Mouse (Mus musculus): ENCODE measurements around the gene Csrnp1. TPM values are rescaled to one million over a fixed set of nuclear protein-coding genes. Genes with fewer than 3 reads are reported as not detected.

The Csrnp1 gene
- polyA plus RNA-seq, 1 experiment from 2014 or later = 2.7 TPM

DNA sequence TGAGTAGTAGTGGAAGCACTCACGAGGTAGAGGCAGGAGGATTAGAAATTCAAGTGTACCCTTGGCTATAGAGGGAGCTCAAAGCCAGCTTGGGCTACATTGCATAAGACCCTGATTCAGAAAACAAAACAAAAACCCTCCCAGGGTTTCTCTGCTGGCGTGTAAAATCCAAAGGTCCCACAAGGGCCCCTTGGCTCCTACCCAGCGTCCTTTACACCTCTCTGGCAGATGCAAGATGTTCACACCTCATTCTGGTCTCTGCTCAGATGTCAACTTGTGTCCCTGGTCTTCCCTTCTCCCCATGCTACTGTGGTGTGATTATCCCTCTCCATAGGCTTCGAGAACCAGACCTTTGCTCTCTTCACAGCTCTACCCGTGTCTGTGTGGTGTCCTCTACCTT is 16.3 kb upstream of the Csrnp1 start:
- Histone ChIP-seq H3K4me1 (peaks cover 6% of the 10 kb centered on the region; the same call in 1 of the 2 replicates), H3K27ac (no peak overlapping the region), H3K36me3 (no peaks in the 10 kb centered on the region), H3K27me3 (replicated peaks) (peaks cover 6% of the 10 kb centered on the region; the same call in 1 of the 2 replicates), H3K9ac (no peak overlapping the region), H3K4me2 (replicated peaks) (no peak overlapping the region), H3K9me3 (no peaks in the 10 kb centered on the region), H3K4me3 (no peak overlapping the region)
- no peak for ATAC-seq (ENCODE audit: low FRiP score, low read depth)
- 84% methylated on average over 5 of the region's 5 CpGs for WGBS

DNA sequence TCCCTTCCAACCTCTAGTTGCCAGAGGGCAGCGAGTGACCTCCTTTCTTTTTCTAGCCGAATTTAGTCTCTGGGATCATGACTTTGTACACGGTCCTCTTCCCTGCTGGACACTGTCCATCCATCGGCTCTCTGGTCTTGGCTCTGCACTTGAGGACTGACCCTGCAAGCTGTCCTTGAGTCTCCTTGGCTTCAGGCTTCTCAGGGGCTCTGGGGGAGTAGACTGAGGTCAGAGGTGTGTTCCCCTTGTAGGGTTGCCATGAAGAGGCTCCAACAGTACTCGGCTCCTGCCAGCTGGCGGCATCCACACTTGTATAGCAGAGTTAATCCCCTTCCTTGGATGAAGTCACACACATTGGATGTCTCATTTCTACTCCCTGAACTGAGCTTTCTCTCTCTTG is 15.2 kb upstream of the Csrnp1 start:
- WGBS = 78% methylated on average over 6 of the region's 6 CpGs
- ATAC-seq (ENCODE audit: low FRiP score, low read depth) = no peak
- peaks cover 6% of the 10 kb centered on the region; the same call in 1 of the 2 replicates for H3K4me1 ChIP-seq

DNA sequence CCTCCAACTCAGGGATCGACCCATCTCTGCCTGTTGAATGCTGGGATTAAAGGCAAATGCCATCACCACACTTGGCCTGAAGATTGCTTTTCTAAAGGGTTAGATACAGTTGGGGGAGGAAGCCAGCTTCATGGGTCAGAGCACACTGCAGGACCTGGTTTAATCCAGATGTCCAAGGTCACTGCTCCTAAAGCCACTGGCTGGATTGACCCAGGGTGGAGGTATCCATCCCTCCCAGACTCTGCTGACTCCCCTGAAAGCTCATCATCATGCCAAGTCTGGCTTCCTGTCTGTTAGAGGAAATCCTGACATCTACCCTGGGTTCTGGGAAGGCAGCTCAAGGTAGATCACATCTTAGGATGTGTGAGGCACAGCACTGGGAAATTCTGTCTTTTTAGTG is 14.3 kb upstream of the Csrnp1 start:
- WGBS = 85% methylated on average over 1 of the region's 1 CpGs
- Histone ChIP-seq H3K36me3 (no peaks in the 10 kb centered on the region), H3K27ac (no peak overlapping the region), H3K9ac (no peak overlapping the region), H3K4me3 (no peak overlapping the region), H3K27me3 (replicated peaks) (peaks cover 6% of the 10 kb centered on the region; the same call in 1 of the 2 replicates), H3K4me2 (replicated peaks) (no peak overlapping the region), H3K4me1 (peaks cover 6% of the 10 kb centered on the region; the same call in 1 of the 2 replicates), H3K9me3 (no peaks in the 10 kb centered on the region)
- no peak for ATAC-seq (ENCODE audit: low FRiP score, low read depth)

More for the DNA sequence above, 15.2 kb upstream of the Csrnp1 start:
- Histone ChIP-seq H3K27me3 (replicated peaks) (peaks cover 6% of the 10 kb centered on the region; the same call in 1 of the 2 replicates), H3K9me3 (no peaks in the 10 kb centered on the region), H3K9ac (no peak overlapping the region), H3K36me3 (no peaks in the 10 kb centered on the region), H3K27ac (no peak overlapping the region), H3K4me3 (no peak overlapping the region), H3K4me2 (replicated peaks) (no peak overlapping the region)

DNA sequence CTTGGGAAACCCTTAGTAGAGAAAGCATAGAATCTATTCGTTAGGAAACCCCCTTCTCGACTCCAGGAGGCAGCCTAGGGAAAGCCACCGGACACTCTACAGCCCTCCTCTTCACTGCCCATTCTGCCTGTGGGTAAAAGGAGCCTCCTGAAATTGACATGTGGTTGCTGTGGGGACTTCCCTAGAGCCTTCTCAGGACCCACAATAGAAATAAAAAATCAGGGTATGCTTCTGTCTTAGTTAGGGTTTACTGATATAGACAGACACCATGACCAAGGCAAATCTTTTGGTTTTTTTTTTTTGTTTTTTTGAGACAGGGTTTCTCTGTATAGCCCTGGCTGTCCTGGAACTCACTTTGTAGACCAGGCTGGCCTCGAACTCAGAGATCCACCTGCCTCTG is 11.6 kb upstream of the Csrnp1 start:
- H3K27ac ChIP-seq = no peak overlapping the region
- H3K36me3 ChIP-seq = no peaks in the 10 kb centered on the region
- no peak for ATAC-seq (ENCODE audit: low FRiP score, low read depth)
- H3K4me3 ChIP-seq = no peak overlapping the region
- H3K9me3 ChIP-seq = no peaks in the 10 kb centered on the region
- no peaks in the 10 kb centered on the region for H3K4me1 ChIP-seq
- 90% methylated on average over 4 of the region's 4 CpGs for WGBS
- H3K4me2 ChIP-seq (replicated peaks) = no peak overlapping the region
- no peak overlapping the region for H3K9ac ChIP-seq
- H3K27me3 ChIP-seq (replicated peaks) = peaks cover 6% of the 10 kb centered on the region; the same call in 1 of the 2 replicates

DNA sequence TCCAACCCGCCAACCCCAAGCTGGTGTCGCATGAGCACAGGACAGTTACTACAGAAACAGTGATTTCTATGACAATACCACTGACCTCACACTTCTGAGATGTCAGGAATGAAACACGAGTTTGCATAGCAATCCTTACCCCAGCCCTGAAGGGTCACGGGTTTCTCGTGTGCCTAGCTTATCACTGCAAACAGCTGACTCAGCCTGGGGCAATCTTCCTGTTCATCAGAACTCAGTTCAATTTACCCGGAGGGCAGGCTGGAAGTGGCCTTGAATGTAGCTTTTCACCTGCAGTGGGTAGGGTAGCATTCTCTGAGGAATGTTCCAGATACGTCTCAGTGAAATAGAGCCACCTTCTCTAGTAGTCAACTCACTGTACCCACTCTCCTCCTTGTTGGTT is 9.7 kb upstream of the Csrnp1 start:
- Histone ChIP-seq H3K9ac (no peak overlapping the region), H3K36me3 (no peaks in the 10 kb centered on the region), H3K4me2 (replicated peaks) (no peak overlapping the region), H3K9me3 (no peaks in the 10 kb centered on the region), H3K27me3 (replicated peaks) (no peaks in the 10 kb centered on the region), H3K4me3 (no peak overlapping the region), H3K4me1 (no peaks in the 10 kb centered on the region), H3K27ac (no peak overlapping the region)
- no peak for ATAC-seq (ENCODE audit: low FRiP score, low read depth)
- 79% methylated on average over 7 of the region's 7 CpGs for WGBS

DNA sequence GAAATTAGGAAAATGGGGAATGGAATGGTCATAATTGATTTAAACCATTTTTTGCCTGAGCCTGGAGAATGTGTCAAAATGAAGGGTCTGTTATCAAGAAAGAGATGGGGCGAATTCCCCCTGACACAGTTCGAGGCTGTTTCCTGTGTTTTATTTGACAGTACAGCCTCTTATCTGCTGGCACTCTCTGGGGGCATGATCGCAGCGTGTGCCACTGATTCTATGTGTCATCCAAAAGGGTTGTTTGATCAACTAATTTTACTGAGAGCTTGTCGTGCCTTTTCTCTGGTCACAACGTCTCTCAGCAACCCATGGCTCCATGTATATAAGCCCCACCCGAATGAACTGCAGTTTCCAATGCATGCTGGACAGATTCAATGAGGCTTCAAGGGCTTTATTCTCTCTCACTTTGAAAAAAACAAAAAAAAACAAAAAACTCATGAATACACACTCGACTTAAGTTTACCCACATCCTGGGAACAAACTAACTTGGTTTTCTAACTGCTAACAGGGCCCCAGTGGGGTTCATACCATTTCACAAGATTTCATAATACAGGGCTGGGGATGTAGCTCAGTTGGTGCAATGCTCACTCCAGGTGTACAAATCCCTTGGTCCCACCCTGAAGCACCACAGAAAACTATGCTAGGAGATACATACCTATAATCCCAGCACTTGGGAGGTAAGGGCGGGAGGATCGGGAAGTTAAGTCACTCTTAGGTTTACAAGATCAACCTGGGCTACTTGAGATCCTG is 8.8 kb upstream of the Csrnp1 start:
- H3K4me3 ChIP-seq = no peak overlapping the region
- no peaks in the 10 kb centered on the region for H3K9me3 ChIP-seq
- 82% methylated on average over 10 of the region's 10 CpGs for WGBS
- H3K9ac ChIP-seq = no peak overlapping the region
- no peak for ATAC-seq (ENCODE audit: low FRiP score, low read depth)
- no peak overlapping the region for H3K27ac ChIP-seq
- H3K27me3 ChIP-seq (replicated peaks) = no peaks in the 10 kb centered on the region
- no peak overlapping the region for H3K4me2 ChIP-seq (replicated peaks)
- H3K36me3 ChIP-seq = no peaks in the 10 kb centered on the region
- H3K4me1 ChIP-seq = no peaks in the 10 kb centered on the region

DNA sequence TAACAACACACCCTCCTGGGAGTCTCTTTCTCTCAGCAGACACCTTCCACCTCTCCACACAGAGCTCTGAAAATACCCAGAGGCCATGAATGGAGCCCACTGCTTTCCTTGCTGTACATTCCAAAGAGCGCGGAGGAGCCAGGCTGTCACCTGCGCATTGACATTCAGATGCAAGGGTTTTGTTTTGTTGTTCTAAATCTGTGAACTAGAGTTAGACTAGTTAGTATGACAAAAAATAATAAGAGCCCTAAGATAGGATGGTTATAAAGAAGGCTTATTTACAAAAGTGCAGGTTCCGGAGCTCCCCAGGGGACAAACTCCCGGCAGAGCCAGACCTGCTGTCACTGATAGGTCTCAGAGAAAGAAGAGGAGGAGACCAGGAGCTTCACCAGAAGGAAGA is 6.9 kb upstream of the Csrnp1 start:
- Histone ChIP-seq H3K36me3 (no peaks in the 10 kb centered on the region), H3K9me3 (no peaks in the 10 kb centered on the region), H3K9ac (no peak overlapping the region), H3K4me2 (replicated peaks) (no peak overlapping the region), H3K27ac (no peak overlapping the region), H3K27me3 (replicated peaks) (no peaks in the 10 kb centered on the region), H3K4me1 (no peaks in the 10 kb centered on the region), H3K4me3 (no peak overlapping the region)
- WGBS = 23% methylated on average over 5 of the region's 5 CpGs
- no peak for ATAC-seq (ENCODE audit: low FRiP score, low read depth)

DNA sequence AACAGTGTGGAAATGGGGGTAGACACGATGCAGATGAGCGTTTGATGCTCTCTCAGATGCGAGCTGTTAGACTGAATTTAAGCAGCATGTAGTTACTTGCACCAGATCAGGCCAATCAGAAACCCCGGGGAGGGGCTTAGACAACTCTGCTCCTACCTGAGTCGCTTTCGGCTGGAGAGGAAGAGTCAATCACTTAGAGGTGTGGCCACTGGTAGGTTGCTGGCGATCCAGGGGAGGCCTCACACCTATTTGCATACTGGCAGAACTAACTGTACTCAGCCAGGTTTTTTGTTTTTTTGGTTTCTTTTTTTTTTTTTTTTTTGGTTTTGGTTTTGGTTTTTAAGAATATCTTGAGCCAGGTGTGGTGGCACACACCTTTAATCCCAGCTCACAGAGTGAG is 3.8 kb upstream of the Csrnp1 start:
- H3K4me2 ChIP-seq (replicated peaks) = no peak overlapping the region
- H3K4me1 ChIP-seq = peaks cover 9% of the 10 kb centered on the region
- H3K9me3 ChIP-seq = no peaks in the 10 kb centered on the region
- no peak overlapping the region for H3K27ac ChIP-seq
- no peak overlapping the region for H3K9ac ChIP-seq
- no peak overlapping the region for H3K4me3 ChIP-seq
- H3K27me3 ChIP-seq (replicated peaks) = peaks cover 7% of the 10 kb centered on the region
- no peaks in the 10 kb centered on the region for H3K36me3 ChIP-seq
- 37% methylated on average over 7 of the region's 7 CpGs for WGBS
- no peak for ATAC-seq (ENCODE audit: low FRiP score, low read depth)

DNA sequence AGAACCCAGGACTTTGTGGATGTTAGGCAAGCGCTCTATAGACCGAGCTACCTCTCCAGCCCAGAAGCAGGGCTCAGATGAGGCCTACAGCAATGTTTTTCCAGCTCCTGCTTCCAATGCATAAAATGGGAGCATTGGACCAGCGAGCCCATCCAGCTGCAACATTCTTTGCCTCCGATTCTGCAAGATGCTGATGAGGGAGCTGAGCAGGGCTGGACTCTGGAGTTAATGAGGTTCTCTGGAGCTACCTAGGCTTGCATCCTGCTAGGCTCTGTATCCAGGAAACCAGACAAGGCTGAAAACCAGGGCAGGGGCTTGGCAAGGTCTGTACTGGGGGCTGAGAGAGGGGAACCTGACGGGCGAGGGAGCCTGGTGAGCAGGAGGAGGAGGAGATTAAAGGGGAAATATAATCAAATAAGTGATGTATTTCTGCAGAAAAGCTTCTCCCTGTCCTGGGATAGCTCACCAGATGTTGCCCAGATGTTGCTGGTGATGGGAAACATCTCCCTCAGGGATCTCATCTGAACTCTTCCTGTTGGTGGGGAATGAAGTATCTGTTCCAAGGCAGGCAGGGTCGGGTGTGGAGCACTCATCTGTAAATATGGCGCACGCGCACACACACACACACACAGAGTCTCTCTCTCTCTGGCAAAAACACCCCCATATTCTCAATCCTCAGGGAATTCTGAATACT is 1.6 kb upstream of the Csrnp1 start:
- ATAC-seq (ENCODE audit: low FRiP score, low read depth) = no peak
- Histone ChIP-seq H3K4me3 (no peak overlapping the region), H3K27me3 (replicated peaks) (peaks cover 13% of the 10 kb centered on the region), H3K27ac (no peak overlapping the region), H3K36me3 (no peaks in the 10 kb centered on the region), H3K9me3 (no peaks in the 10 kb centered on the region), H3K9ac (no peak overlapping the region), H3K4me1 (peaks cover 32% of the 10 kb centered on the region), H3K4me2 (replicated peaks) (no peak overlapping the region)
- 76% methylated on average over 10 of the region's 10 CpGs for WGBS

DNA sequence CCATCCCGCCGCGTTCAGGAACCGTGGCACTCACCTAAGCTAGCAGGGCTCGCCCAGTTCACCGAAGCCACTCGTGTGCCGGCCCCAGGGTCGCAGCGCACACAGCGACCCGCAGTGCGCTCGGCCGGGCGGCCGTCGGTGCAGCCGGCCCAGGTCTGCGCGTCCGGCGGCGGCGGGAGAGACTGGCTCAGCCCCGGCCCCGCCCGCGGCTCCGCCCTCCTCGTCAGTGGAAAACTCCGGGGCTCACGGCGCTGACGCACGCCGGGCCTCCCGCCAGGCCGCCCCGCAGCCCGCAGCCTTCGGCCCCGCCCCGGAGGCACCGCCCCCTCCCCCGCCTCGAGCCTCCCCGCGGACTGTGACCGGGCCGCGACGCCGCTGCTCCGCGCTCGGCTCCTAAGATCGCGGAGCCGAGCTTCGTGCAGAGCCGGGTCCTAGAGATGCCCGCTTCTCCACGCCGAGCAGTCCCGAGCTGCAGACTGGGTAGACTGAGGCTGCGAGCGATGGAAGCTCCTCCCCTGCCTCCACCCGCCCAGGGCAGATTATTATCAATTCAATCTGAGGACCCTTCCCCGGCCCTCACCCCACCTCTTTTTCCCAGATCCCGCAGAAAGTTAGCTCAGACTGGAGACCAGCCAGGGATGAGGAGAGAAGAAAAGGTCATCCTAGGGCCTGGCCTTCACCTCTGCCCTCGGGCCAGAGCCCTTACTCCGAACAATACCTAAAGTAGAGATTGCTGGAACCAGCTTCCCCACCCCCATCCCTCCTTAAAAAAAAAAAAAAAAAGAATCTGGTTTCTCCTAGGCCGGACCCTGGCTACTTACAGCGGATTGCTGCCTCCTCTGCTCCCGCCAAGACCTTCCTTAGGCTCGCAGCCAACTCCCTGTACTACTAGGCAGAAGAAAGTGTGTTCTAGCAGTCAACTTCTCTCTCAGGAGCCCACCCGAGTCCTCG is 598 bp downstream of the Csrnp1 start:
- H3K36me3 ChIP-seq = no peaks in the 10 kb centered on the region
- under 1% methylated on average over 76 of the region's 79 CpGs for WGBS
- peak overlapping the region; percentile 88 for H3K4me2 ChIP-seq (replicated peaks)
- peaks cover 37% of the 10 kb centered on the region for H3K4me1 ChIP-seq
- peak; percentile 61 for ATAC-seq (ENCODE audit: low FRiP score, low read depth)
- H3K27me3 ChIP-seq (replicated peaks) = peaks cover 13% of the 10 kb centered on the region
- H3K9ac ChIP-seq = peak overlapping the region; percentile 56
- H3K27ac ChIP-seq = no peak overlapping the region
- peak overlapping the region; percentile 56 for H3K4me3 ChIP-seq
- H3K9me3 ChIP-seq = no peaks in the 10 kb centered on the region

DNA sequence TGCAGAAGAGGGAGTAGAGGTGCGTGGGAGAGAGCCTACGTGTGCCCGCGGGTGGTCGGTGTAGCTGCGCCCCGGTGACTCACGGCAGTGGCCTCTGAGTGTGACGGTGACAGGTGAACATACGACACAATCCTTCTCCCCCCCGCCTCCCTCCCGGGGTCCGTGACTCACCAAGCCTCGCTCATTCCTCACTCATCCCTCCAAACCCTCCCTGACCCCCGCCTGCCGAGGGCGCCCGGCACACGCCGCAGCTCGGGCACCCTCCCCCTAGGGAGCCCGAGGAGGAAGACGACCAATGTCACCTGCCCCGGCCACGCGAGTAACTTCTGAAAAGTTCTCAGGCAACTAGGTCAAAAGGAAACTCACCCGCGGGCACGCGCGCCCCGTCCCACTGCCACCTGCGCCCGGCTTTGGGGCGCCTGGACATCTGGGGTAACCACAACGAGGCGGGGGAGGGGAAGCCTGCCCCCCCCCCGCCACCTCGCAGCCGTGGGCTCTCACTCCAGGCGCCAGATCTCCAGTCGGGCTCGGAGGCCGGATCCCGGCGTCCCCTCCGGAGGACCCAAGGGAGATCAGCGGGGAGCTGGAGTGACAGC is 1.4 kb downstream of the Csrnp1 start:
- WGBS = 2% methylated on average over 48 of the region's 48 CpGs
- peak; percentile 3; the same call in 1 of the 2 replicates for ATAC-seq (ENCODE audit: low FRiP score, low read depth)
- Histone ChIP-seq H3K4me2 (replicated peaks) (peak overlapping the region; percentile 88), H3K4me3 (peak overlapping the region; percentile 56), H3K9ac (peak overlapping the region; percentile 56), H3K27me3 (replicated peaks) (peaks cover 13% of the 10 kb centered on the region), H3K4me1 (peaks cover 43% of the 10 kb centered on the region), H3K27ac (no peak overlapping the region), H3K9me3 (no peaks in the 10 kb centered on the region), H3K36me3 (no peaks in the 10 kb centered on the region)
